Mouse (Mus musculus) hindbrain, embryonic 10.5 days (tissue): ENCODE results near the gene Gcgr. TPM values are rescaled to one million over a fixed set of nuclear protein-coding genes. Genes with fewer than 3 reads are reported as not detected.
A peak's percentile ranks its signal among the peaks of the same experiment; 100 is the strongest.
"Not testable (repeated sequence)": the region's sequence is repeated elsewhere in the genome, so short reads cannot be mapped to it uniquely, and the experiment has no call there.

Source experiments
- DNase-seq: peaks from one replicate; pipeline ENCODE4 v3.0.0-alpha.2; 2017; ENCODE audit warnings: low spot score
- H3K27ac ChIP-seq: fragments of 300-500 bp; sonication (generic); 2 replicates; pipeline ENCODE4 v1.5.1; 2016; ENCODE audit warnings: mild to moderate bottlenecking, moderate library complexity
- H3K27me3 ChIP-seq: fragments of 300-500 bp; sonication (generic); 2 replicates; pipeline ENCODE4 v1.6.1; 2016; ENCODE audit warnings: mild to moderate bottlenecking; ENCODE audit not compliant: poor library complexity, insufficient read depth, severe bottlenecking
- H3K36me3 ChIP-seq: fragments of 300-500 bp; sonication (generic); 2 replicates; pipeline ENCODE4 v1.6.1; 2016; ENCODE audit warnings: mild to moderate bottlenecking, moderate library complexity
- H3K4me1 ChIP-seq: fragments of 300-500 bp; sonication (generic); replicated peaks from 2 replicates; pipeline ENCODE4 v1.6.1; 2016; ENCODE audit warnings: mild to moderate bottlenecking
- H3K4me3 ChIP-seq: fragments of 300-500 bp; sonication (generic); 2 replicates; pipeline ENCODE4 v1.5.1; 2016; ENCODE audit warnings: mild to moderate bottlenecking, moderate library complexity
- H3K9me3 ChIP-seq: fragments of 300-500 bp; sonication (generic); 2 replicates; pipeline ENCODE4 v1.6.1; 2016; ENCODE audit warnings: mild to moderate bottlenecking, moderate library complexity
- WGBS: fragments of 180-500 bp; shearing (Covaris S2); methylation state at CpG from one replicate; pipeline ENCODE4 v1.1.7; 2016; 5-methylcytosine and 5-hydroxymethylcytosine counted together
- polyA plus RNA-seq: library from polyadenylated mRNA; unstranded; fragments of >200 nt; fragmentation: Nextera tagmentation; extraction: Ambion mirVana; gene quantifications from 2 replicates; pipeline ENCODE4 v1.2.1, GENCODE M21; 2016

Gene Gcgr
- polyA plus RNA-seq, 1 experiment from 2014 or later = 0.14 TPM

- no peak for DNase-seq
- 86% methylated on average over 3 of the region's 3 CpGs for WGBS
- H3K4me3 ChIP-seq = peak overlapping the region; percentile 100
- H3K9me3 ChIP-seq = no peaks in the 10 kb centered on the region
- H3K27ac ChIP-seq = peak overlapping the region; percentile 96
- H3K36me3 ChIP-seq = peaks cover 50% of the 10 kb centered on the region
- peaks cover 35% of the 10 kb centered on the region for H3K4me1 ChIP-seq
- no peaks in the 10 kb centered on the region for H3K27me3 ChIP-seq
These were observed 17.7 kb downstream of the Gcgr start for GRCm38 (mm10) chr11:120548214-120548613.

- Histone ChIP-seq H3K9me3 (no peaks in the 10 kb centered on the region), H3K27ac (peak overlapping the region; percentile 96), H3K4me1 (peaks cover 35% of the 10 kb centered on the region), H3K4me3 (peak overlapping the region; percentile 100), H3K27me3 (no peaks in the 10 kb centered on the region), H3K36me3 (peaks cover 45% of the 10 kb centered on the region)
- no peak for DNase-seq
- 37% methylated on average over 7 of the region's 7 CpGs for WGBS
These were observed 18.3 kb downstream of the Gcgr start for GRCm38 (mm10) chr11:120548786-120549167.

DNA sequence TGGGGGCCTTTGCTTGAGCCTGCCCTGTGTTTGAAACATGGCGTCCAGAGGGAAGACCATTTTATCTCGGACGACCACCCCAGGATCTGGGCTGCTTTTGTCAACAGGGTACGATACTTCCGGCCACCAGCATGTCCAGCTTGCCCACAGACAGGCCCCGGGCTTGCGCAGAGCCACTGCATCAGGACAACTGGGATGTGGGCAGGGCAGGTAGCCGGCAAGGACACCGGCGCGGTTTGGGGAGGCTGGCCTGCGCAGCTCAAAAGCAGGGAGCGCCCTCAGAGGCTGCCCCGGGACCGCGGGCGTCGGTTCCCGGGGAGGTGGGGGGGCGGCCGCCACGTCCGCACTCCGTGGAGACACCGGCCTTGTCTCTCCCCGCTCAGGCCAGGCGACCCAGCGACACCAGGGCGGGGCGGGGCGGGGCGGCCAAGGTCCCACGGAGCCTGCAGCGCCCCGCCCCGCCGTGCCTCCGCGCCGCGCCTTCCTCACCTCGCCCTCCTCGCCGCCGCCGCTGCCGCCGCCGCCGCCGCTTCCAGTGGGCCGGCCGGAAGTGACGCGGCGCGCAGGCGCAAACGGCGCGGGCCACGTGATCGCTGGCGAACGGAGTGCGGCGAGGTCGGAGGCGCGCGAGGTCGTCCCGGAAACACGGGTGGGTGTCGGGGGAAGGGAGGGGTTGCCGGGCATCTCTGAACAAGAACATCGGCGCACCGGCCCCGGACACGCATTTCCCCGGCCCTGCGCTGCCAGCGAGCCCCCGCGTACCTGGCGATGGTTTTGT lies 18.9 kb downstream of the Gcgr start, which contains the start of gene Mcrip1:
Mcrip1 (minus strand) TSS at position 560 of the 778 bp plus-strand sequence.
- Histone ChIP-seq H3K27ac (peak within 1 kb of the TSS; percentile 96), H3K27me3 (no peaks in the 10 kb centered on the region), H3K9me3 (no peaks in the 10 kb centered on the region), H3K4me1 (peaks cover 35% of the 10 kb centered on the region), H3K36me3 (peaks cover 39% of the 10 kb centered on the region), H3K4me3 (peak within 1 kb of the TSS; percentile 100)
- DNase-seq = peak; percentile 90
- 1% methylated on average over 84 of the region's 87 CpGs for WGBS

- H3K4me3 ChIP-seq = peak overlapping the region; percentile 100
- H3K9me3 ChIP-seq = no peaks in the 10 kb centered on the region
- H3K27me3 ChIP-seq = no peaks in the 10 kb centered on the region
- H3K4me1 ChIP-seq = peaks cover 35% of the 10 kb centered on the region
- H3K36me3 ChIP-seq = peaks cover 30% of the 10 kb centered on the region
- H3K27ac ChIP-seq = peak overlapping the region; percentile 96
- 73% methylated on average over 11 of the region's 11 CpGs for WGBS
- no peak for DNase-seq
These were observed 19.7 kb downstream of the Gcgr start for GRCm38 (mm10) chr11:120549986-120550809.

DNA sequence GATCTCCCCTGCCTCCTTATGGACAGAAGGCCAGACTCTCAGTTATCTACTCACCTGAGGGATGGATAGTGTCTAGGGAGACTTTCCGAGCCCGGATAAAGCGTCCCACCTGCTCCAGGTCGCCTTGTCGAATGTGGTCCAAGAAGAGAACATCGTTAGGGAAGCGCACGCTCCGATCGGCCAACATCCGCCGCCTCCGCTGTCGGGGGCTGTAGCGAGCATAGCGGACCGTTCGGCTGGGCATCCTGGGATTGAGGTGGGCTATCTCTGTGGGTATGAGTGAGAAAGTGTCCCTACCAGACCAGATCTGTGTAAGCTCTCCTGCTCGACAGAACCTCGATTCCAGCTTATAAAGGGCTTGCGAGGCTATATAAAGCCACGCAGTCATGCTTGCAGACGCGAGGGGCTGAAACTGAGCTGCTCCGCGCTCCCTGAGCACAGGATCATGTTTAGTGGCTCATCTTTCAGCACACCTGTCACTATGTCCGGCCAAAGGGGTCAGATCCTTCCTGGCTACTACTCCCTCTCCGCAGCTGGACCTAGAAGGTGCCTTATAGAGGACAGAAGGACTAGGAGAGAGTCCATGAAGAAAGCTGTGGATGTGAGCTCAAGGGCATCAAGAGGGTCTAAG lies 20.4 kb downstream of the Gcgr start, which contains the start of gene Ppp1r27:
Ppp1r27 (minus strand) TSS at position 323 of the 631 bp plus-strand sequence.
- H3K27me3 ChIP-seq = no peaks in the 10 kb centered on the region
- H3K9me3 ChIP-seq = no peaks in the 10 kb centered on the region
- H3K36me3 ChIP-seq = peaks cover 23% of the 10 kb centered on the region
- 93% methylated on average over 28 of the region's 28 CpGs for WGBS
- no peak for DNase-seq
- peaks cover 35% of the 10 kb centered on the region for H3K4me1 ChIP-seq
- peak within 1 kb of the TSS; percentile 100 for H3K4me3 ChIP-seq
- H3K27ac ChIP-seq = peak within 1 kb of the TSS; percentile 96

DNA sequence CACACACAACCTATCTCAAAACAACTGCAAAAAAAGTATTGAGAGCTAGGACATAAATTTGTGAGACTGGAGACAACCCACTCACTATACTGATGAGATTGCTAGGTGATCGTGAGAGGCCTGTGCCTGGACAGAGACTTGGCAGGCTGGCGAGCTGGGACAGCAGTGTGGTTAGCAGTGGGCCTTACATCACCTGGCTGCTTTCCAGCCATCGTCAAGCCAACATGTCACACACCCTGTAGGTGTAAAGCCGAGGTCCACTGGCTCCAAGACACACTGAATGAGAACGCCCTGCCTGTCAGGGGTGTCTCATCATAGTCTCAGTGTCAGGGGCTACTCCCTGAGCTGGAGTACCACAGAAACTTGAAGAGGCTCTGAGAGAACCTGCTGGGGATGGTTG lies 22.2 kb downstream of the Gcgr start:
- Histone ChIP-seq H3K27ac (no peak overlapping the region), H3K27me3 (no peaks in the 10 kb centered on the region), H3K4me3 (no peak overlapping the region), H3K9me3 (peaks cover 7% of the 10 kb centered on the region; the same call in 1 of the 2 replicates), H3K4me1 (peaks cover 29% of the 10 kb centered on the region), H3K36me3 (peaks cover 7% of the 10 kb centered on the region; the same call in 1 of the 2 replicates)
- DNase-seq = no peak
- WGBS = 81% methylated on average over 5 of the region's 5 CpGs

- Histone ChIP-seq H3K9me3 (peaks cover 8% of the 10 kb centered on the region; the same call in 1 of the 2 replicates), H3K27me3 (no peaks in the 10 kb centered on the region), H3K4me3 (no peak overlapping the region), H3K4me1 (peaks cover 10% of the 10 kb centered on the region), H3K36me3 (peaks cover 18% of the 10 kb centered on the region), H3K27ac (no peak overlapping the region)
- 84% methylated on average over 7 of the region's 7 CpGs for WGBS
- DNase-seq = no peak
These were observed 24.3 kb downstream of the Gcgr start for GRCm38 (mm10) chr11:120554834-120555233.

GRCm38 (mm10) chr11:120555260-120555659 lies 24.8 kb downstream of the Gcgr start:
- Histone ChIP-seq H3K36me3 (peaks cover 23% of the 10 kb centered on the region), H3K27me3 (no peaks in the 10 kb centered on the region), H3K4me1 (peaks cover 6% of the 10 kb centered on the region), H3K4me3 (no peak overlapping the region), H3K27ac (no peak overlapping the region), H3K9me3 (peaks cover 8% of the 10 kb centered on the region; the same call in 1 of the 2 replicates)
- no peak for DNase-seq
- 91% methylated on average over 2 of the region's 2 CpGs for WGBS

DNA sequence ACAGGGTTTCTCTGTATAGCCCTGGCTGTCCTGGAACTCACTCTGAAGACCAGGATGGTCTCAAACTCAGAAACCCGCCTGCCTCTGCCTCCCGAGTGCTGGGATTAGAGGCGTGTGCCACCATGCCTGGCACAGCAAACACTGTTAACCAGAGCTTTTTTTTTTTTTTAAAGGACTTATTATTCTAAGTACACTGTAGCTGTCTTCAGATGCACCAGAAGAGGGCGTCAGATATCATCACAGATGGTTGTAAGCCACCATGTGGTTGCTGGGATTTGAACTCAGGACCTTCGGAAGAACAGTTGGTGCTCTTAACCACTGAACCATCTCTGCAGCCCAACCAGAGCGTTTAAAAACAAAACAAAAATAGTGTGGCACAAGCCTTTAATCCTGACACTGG lies 28.3 kb downstream of the Gcgr start:
- not testable (repeated sequence) for H3K9me3 ChIP-seq, H3K27ac ChIP-seq, H3K4me3 ChIP-seq, DNase-seq, H3K27me3 ChIP-seq, H3K4me1 ChIP-seq
- 88% methylated on average over 6 of the region's 6 CpGs for WGBS
- peaks cover 55% of the 10 kb centered on the region for H3K36me3 ChIP-seq

DNA sequence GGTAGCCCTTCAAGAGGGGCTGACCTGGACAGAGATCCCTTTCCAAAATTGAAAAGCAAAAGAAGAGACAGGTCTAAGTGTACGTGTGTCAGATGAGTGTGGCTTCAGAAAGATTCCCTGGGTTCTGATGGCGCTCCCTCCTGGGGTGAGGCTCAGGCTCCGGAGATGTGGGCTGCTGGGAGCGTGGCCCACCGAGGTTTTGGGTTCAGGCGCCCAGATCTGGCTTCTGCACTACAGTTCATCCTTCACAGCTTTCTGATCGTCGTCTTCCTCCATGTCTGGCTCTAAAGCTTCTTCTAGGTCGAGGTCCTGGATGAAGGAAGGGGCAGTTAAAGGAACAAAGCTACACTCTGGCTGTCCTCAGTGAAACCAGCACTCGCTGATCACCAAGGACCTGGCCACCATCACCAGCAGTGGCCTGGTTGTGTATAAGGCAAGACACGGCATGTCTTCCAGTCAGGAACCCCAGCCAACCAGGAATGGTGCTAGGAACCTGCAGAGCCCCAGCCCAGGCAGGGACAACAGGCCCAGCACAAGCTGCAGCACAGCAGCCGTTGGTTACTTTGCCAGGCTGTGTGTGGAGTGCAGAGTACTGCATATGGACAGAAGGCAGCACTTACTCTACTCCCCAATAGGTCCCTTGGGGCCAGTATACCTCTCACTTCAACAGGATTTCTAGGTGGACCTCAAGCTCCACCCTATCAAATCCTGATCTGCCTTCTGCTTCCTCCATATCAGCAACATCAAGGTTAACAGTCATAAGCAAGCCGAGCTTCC lies 30.6 kb downstream of the Gcgr start:
- Histone ChIP-seq H3K9me3 (peaks cover 8% of the 10 kb centered on the region; the same call in 1 of the 2 replicates), H3K36me3 (peaks cover 78% of the 10 kb centered on the region), H3K27ac (no peak overlapping the region), H3K4me1 (no peaks in the 10 kb centered on the region), H3K27me3 (no peaks in the 10 kb centered on the region), H3K4me3 (no peak overlapping the region)
- no peak for DNase-seq
- 95% methylated on average over 13 of the region's 13 CpGs for WGBS

- DNase-seq = no peak
- no peaks in the 10 kb centered on the region for H3K9me3 ChIP-seq
- H3K36me3 ChIP-seq = peaks cover 96% of the 10 kb centered on the region
- no peaks in the 10 kb centered on the region for H3K4me1 ChIP-seq
- H3K27ac ChIP-seq = no peak overlapping the region
- H3K27me3 ChIP-seq = no peaks in the 10 kb centered on the region
- H3K4me3 ChIP-seq = no peak overlapping the region
- WGBS = 95% methylated on average over 13 of the region's 13 CpGs
These were observed 32.5 kb downstream of the Gcgr start for GRCm38 (mm10) chr11:120562949-120563348.

- Histone ChIP-seq H3K27me3 (no peaks in the 10 kb centered on the region), H3K4me3 (no peak overlapping the region), H3K27ac (no peak overlapping the region), H3K4me1 (no peaks in the 10 kb centered on the region), H3K36me3 (peaks cover 100% of the 10 kb centered on the region), H3K9me3 (no peaks in the 10 kb centered on the region)
- no peak for DNase-seq
- 87% methylated on average over 9 of the region's 9 CpGs for WGBS
These were observed 34.6 kb downstream of the Gcgr start for GRCm38 (mm10) chr11:120565114-120565513.
